Mouse (Mus musculus): ENCODE measurements at regions not wholly inside any gene's neighbourhood (a gene's known extent, or its start where the extent isn't known, plus 50 kb on each side); places are given as distances from the start of the nearest gene placed in this dataset.

DNA sequence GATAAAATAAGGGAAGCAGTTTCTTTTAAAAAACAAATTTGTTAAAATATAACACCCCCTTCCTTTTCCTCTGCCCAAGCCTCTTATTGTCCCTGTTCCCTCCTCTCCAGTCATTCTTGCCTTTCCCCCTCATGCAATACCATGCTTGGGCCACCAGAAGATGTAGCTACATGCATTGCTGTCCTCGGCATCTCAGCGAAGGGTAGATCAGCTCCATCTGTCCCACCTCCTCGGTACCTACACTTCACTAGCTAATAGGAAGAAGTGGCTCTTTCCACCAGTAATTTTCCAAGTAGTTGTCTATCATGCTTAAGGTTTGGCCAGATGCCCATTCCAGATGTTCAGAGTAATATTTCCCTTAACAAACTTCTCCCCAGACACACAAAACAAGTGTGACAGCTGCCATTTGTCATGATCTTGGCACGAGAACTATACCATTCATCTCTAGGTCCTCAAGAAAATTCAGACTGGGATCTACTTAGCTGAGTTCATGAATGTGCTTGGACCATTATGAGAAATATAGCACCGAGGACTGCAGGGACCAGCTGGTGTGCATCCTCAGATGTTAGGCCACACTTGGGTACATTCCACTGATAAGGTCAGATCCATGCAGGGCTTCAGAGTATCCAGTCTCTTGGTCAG, 198.7 kb upstream of the Tnp1 start:
- no peak for DNase-seq (ENCODE audit: low spot score)

- DNase-seq (ENCODE audit: low spot score) = no peak
Observed at GRCm38 (mm10) chr1:73207421-73207820, 191.7 kb upstream of the Tnp1 start.

DNA sequence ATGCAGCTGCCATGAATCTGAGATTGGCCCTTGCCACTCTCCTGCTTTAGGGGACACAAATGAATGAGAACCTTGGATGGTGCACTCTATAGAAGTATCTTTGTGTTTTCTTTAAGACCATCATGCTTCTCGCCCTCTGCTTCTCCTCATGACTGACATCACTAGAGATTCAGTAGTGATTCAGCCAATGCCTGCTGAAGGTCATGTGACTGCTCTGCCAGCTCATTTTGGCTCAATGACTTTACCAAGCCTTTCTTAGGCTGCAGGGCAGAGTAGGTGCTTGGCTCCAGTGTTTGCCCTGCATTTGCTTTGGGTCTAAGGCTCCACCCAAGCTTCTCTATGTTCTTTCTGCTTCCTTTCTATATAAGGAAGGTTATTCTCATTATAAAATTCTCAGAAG, 190.1 kb upstream of the Tnp1 start:
- no peak for DNase-seq (ENCODE audit: low spot score)

DNA sequence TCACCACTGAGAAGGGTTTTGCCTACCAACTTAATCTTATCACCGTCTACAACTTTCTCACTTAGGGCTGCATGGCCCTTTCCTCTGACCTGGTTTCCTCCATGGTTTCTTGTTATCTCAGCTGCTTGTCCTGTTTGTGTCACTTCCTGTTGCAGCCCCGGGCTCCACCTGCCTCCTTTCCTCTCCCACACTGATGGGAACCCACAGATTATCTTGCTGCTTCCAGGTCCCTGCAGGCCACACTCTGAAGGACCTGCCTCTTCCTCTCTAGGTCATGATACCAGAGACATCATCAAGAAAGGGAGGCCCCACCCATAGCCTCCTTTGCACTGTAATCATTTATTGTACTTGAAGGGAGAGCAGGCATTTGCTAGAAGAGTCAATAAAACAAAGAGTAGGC, 184.4 kb upstream of the Tnp1 start:
- DNase-seq (ENCODE audit: low spot score) = no peak

DNA sequence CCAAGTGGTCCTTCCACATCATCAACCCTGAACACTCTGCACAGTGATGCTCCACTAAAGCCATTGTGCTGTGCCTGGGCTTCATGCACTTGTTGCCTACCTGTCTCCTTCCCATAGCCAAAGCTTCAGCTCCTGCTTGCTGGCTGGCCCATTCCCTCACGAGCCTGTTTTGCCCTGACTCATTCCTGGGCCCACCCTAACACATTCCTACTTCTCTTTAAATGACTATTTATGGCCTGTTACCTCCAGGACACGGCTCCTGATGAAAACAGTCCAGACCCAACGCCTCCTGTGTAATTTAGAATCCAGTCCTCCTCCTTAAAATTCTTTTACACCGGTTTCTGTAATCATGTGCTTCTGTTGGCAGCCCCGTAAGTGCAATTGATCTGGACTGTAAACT, 175.1 kb upstream of the Tnp1 start:
- DNase-seq (ENCODE audit: low spot score) = no peak

DNA sequence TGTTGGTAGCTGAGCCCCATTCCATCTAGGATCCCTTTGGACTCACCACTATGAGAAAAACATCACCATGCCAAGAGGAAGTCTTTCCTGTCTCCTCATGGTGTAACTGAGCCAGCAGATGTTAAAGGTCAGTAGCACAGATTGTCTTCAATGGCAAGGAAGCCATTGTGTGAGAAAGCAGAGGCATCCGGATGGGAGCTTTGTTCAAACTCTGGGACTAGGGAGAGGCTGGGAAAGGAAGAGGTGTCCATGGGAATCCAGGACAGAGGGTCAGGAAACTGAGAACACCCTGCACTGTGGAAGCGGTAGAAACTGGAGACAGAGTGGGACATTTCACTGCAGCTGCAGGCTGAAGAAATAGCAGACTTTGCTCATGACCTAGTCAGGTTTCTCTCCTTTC, 173.1 kb upstream of the Tnp1 start:
- no peak for DNase-seq (ENCODE audit: low spot score)

GRCm38 (mm10) chr1:73184477-73184876, 168.8 kb upstream of the Tnp1 start:
- DNase-seq (ENCODE audit: low spot score) = no peak

- DNase-seq (ENCODE audit: low spot score) = no peak
Observed at GRCm38 (mm10) chr1:73178810-73179209, 163.1 kb upstream of the Tnp1 start.

DNA sequence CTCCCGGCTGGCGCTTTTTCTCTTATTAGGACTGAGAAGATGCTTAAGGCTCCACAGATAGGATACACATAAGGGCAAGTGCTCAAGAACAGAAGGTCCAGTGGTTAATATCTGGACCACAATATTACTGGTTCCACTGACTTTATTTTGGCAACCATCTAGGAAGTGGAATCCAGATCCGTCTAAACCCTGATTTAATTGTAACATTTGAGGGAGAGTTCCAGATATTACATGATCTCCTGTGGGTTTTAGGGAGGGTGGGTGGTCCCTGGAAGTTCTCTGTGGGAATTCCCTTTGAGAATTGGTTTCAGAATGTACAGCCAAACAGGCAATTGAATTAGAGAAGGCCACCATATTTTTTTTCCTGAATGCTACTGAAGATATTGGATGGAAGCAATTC, 161.4 kb upstream of the Tnp1 start:
- no peak for DNase-seq (ENCODE audit: low spot score)

DNA sequence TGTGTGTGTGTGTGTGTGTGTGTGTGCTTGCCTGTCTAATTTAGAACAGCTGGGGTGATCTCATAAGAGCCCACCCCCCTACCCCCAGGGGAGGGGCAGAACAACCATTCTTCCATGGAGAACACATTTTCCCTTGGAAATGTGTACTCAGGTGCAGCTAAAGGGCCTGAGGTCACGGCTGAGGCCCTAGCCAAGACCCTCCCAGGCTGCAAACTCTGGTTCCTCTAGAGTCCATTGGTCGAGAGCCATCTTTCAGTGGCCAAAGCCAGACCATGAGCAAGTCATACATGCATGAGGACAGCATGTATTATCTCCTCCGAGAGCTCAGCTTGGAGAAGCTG, 154.9 kb upstream of the Tnp1 start:
- DNase-seq (ENCODE audit: low spot score) = no peak

DNA sequence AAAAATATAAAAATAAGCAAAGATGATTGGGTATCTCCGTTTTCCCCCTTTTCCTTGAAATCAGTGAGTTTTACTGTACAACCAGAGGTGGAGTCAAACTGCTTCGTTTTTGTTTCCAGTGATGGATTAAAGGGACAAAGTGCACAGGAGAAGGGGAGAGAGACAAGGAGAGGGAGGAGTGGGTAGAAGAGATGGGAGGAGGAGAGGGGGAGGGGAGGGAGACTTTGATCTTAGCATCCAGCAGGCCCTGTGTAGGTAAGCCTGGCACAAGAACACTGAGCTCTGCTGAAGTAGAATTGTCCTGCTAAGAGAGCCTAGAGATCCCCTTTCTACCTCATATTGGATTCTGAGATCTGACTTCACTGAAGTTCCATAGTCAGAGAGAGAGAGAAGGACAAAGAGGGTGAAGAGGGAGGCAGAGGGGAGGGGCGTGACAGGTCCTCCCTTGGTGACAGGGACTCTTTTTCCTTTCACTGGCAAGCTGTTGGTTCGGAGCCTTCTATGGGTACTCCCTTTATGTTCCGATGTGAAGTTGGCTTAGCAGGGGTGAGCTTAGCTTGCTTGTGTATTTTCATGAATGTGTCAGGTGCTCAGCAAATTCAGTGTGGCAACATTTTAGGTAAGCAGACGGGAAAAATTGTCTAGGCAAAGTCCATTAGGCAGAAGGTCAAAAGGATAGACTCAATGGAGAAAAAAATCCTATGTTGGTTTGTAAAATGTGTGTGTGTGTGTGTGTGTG, 154.4 kb upstream of the Tnp1 start:
- no peak for DNase-seq (ENCODE audit: low spot score)

GRCm38 (mm10) chr1:73169077-73169869, 153.6 kb upstream of the Tnp1 start:
- DNase-seq (ENCODE audit: low spot score) = no peak

GRCm38 (mm10) chr1:73160199-73160598, 144.5 kb upstream of the Tnp1 start:
- no peak for DNase-seq (ENCODE audit: low spot score)

GRCm38 (mm10) chr1:73159405-73159976, 143.8 kb upstream of the Tnp1 start:
- DNase-seq (ENCODE audit: low spot score) = no peak

GRCm38 (mm10) chr1:73153438-73154097, 137.9 kb upstream of the Tnp1 start:
- no peak for DNase-seq (ENCODE audit: low spot score)

GRCm38 (mm10) chr1:73149926-73150325, 134.2 kb upstream of the Tnp1 start:
- DNase-seq (ENCODE audit: low spot score) = no peak

DNA sequence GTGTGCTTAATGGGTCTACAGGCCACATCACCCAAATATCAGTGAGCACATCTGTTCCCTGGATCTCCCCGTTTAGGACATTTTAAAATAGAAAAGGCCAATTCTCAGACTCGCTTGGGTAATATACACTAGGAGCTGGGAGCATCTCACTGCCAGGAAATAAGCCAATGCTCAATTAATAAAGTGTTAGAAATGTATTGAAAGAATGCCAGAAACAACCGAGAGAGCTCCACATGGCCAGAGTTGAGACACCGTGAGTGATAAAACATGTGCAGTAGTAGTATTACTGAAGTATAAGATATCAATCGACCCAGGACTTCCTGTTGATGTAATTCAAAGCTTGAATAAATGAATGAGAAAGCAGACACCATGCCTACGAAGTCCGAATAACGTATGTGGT, 127.1 kb upstream of the Tnp1 start:
- DNase-seq (ENCODE audit: low spot score) = no peak

- no peak for DNase-seq (ENCODE audit: low spot score)
Observed at GRCm38 (mm10) chr1:73140557-73141345, 125.0 kb upstream of the Tnp1 start.

DNA sequence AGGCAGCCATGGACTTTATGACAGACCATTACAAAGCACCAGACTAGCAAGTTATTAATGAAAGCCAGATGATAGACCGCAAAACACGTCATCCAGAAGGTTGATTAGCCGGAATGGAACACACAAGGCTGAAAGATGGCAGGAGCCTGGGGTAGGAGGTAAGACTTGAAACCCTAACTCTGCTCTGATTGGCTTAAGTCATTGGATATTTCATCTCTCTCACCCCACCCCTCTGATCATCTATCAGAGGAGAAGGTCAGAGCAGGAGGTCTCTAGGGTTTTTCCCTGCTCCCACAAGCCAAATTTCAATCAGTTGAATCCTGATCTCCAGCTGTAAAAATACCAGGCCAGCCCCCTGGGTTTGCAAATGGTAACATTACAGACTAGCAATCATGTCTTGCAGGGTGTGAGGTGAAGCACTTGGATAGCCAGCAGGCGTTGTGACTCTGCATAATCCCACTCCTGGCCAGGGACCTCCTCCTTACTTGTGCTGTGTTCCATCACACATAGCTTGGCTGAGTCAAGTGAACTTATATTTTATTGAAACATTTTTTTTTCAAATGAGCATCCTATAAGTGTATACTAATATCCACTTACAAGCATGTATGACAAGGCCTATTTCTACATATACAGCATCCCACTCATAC, 114.6 kb upstream of the Tnp1 start:
- no peak for DNase-seq (ENCODE audit: low spot score)

- no peak for DNase-seq (ENCODE audit: low spot score)
Observed at GRCm38 (mm10) chr1:73123012-73123411, 107.3 kb upstream of the Tnp1 start.

DNA sequence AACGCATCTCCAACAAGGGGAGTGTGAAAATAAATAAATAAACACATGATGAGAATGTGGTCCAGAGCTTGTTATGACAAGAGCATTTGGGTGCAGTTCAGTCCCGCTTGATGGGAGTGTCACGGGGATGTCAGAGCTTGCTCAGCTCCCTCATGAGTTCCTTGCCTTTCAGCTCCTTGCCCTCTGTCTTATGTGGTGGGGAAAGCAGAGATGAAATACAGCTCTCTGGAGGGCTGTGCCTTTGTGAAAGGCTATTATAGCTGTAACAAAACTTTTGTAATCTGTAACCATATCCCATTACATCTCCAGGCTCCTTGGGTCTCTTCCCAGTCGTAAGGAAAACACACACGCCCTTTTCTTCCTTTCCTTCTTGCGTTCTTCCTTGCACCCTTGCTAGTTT, 103.0 kb upstream of the Tnp1 start:
- no peak for DNase-seq (ENCODE audit: low spot score)

Data from urinary bladder, adult 2 months (tissue).